Mouse (Mus musculus) hindbrain, embryonic 11.5 days (tissue): ENCODE results near the gene Ssmem1. TPM values are rescaled to one million over a fixed set of nuclear protein-coding genes. Genes with fewer than 3 reads are reported as not detected.

Experiments used
- polyA plus RNA-seq: library from polyadenylated mRNA; unstranded; fragments of >200 nt; fragmentation: Nextera tagmentation; extraction: Ambion mirVana; gene quantifications from 2 replicates; pipeline ENCODE4 v1.2.1, GENCODE M21; 2014

Gene Ssmem1
- polyA plus RNA-seq, 1 experiment from 2014 or later, result 0.37 TPM

Other genes with a start within 250 kb of the Ssmem1 start
- 54.9 and 56.1 TPM in 2 replicates for gene Ube2h, start 205.3 kb upstream of the Ssmem1 start, polyA plus RNA-seq
- gene Zc3hc1, start 118.8 kb upstream of the Ssmem1 start, polyA plus RNA-seq, result 69.3 and 79.1 TPM in 2 replicates
- 27.4 and 28.2 TPM in 2 replicates for gene Klhdc10, start 108.0 kb upstream of the Ssmem1 start, polyA plus RNA-seq
- gene Tmem209, start 66 bp upstream of the Ssmem1 start, polyA plus RNA-seq, result 47.9 and 51.6 TPM in 2 replicates
- 6.8 and 9.4 TPM in 2 replicates for gene Cpa2, start 31.7 kb downstream of the Ssmem1 start, polyA plus RNA-seq
- 3.5 and 3.9 TPM in 2 replicates for gene Cpa4, start 58.5 kb downstream of the Ssmem1 start, polyA plus RNA-seq
- gene Cpa5, start 101.2 kb downstream of the Ssmem1 start, polyA plus RNA-seq, result 0.15 TPM in 1 of 2 replicates, not detected in the other
- gene Cpa1, start 129.4 kb downstream of the Ssmem1 start, polyA plus RNA-seq, result 0.11 and 0.28 TPM in 2 replicates
- 19.7 and 26.8 TPM in 2 replicates for gene Cep41, start 183.9 kb downstream of the Ssmem1 start, polyA plus RNA-seq
- 1,131 and 1,227 TPM in 2 replicates for gene Mest, start 213.7 kb downstream of the Ssmem1 start, polyA plus RNA-seq